Mouse (Mus musculus): ENCODE measurements around the gene Atxn7l1.

GRCm38 (mm10) chr12:33183138-33183627, 35.7 kb downstream of the Atxn7l1 start:
- TF ChIP-seq CTCF (IDR thresholded peaks at IDR 0.05; ENCODE audit: insufficient read depth, low read depth, low read length), result no peak
- TF ChIP-seq POLR2A (IDR thresholded peaks at IDR 0.05; ENCODE audit: insufficient read depth, low read depth, low read length), result no peak

All from olfactory bulb, adult 2 months (tissue).